Mouse (Mus musculus) MEL (cell line): ENCODE data around the gene Kctd19. TPM values are rescaled to one million over a fixed set of nuclear protein-coding genes. Genes with fewer than 3 reads are reported as not detected.

Experiments
- DNase-seq: peaks from one replicate; pipeline ENCODE4 v3.0.0; 2011; ENCODE audit warnings: low read depth, low spot score
- H3K27ac ChIP-seq: 2 replicates; pipeline ENCODE4 v1.5.1; 2012; ENCODE audit warnings: low read depth, mild to moderate bottlenecking, control low read depth, low read length, moderate library complexity; ENCODE audit not compliant: control insufficient read depth
- H3K27me3 ChIP-seq, 2 experiments: fragments of 150-350 bp in 1 of 2; sonication (generic) in 1 of 2; 2 replicates each; pipeline ENCODE4 v1.6.1; 2012; ENCODE audit warnings: low read length in 2 of 2, mild to moderate bottlenecking in 2 of 2, improper control_type of control experiment in 1 of 2, moderate library complexity in 1 of 2; ENCODE audit not compliant: insufficient read depth in 2 of 2, control insufficient read depth in 1 of 2
- H3K36me3 ChIP-seq, 2 experiments: 2 replicates each; pipeline ENCODE4 v1.6.1; 2012 to 2014; ENCODE audit warnings: low read length in 2 of 2, improper control_type of control experiment in 1 of 2, inconsistent platforms in 1 of 2, mild to moderate bottlenecking in 1 of 2; ENCODE audit not compliant: insufficient read depth in 2 of 2, control insufficient read depth in 1 of 2
- H3K4me1 ChIP-seq, 2 experiments: fragments of 150-350 bp in 1 of 2; sonication (generic) in 1 of 2; 2 replicates each; pipeline ENCODE4 v1.6.1; 2012; ENCODE audit warnings: low read length in 2 of 2, improper control_type of control experiment in 1 of 2, mild to moderate bottlenecking in 1 of 2; ENCODE audit not compliant: insufficient read depth in 2 of 2, control insufficient read depth in 1 of 2
- H3K4me3 ChIP-seq, 2 experiments: fragments of 150-350 bp in 1 of 2; sonication (generic) in 1 of 2; 2 replicates each; pipeline ENCODE4 v1.5.1; 2012; ENCODE audit warnings: low read depth in 2 of 2, low read length in 2 of 2, mild to moderate bottlenecking in 2 of 2, moderate library complexity in 2 of 2, control low read depth in 1 of 2, improper control_type of control experiment in 1 of 2; ENCODE audit not compliant: control insufficient read depth in 1 of 2, insufficient read depth in 1 of 2
- H3K79me2 ChIP-seq: 2 replicates; pipeline ENCODE4 v1.6.1; 2012; ENCODE audit warnings: mild to moderate bottlenecking, low read length, moderate library complexity; ENCODE audit not compliant: control insufficient read depth, poor library complexity, insufficient read depth
- H3K9ac ChIP-seq: 2 replicates; pipeline ENCODE4 v1.6.1; 2012; ENCODE audit warnings: low read depth, mild to moderate bottlenecking, control low read depth, low read length, moderate library complexity; ENCODE audit not compliant: control insufficient read depth, poor library complexity, severe bottlenecking
- H3K9me3 ChIP-seq: fragments of 150-350 bp; sonication (generic); replicated peaks from 2 replicates; pipeline ENCODE4 v1.6.1; 2012; ENCODE audit warnings: mild to moderate bottlenecking, low read length, improper control_type of control experiment, moderate library complexity; ENCODE audit not compliant: insufficient read depth
- BHLHE40 ChIP-seq: IDR thresholded peaks from 2 replicates; pipeline ENCODE4 v1.6.1; 2012; ENCODE audit warnings: low read depth, mild to moderate bottlenecking, inconsistent platforms, low read length, improper control_type of control experiment, borderline replicate concordance
- CTCF ChIP-seq, 3 experiments: IDR thresholded peaks in 2 of 3; conservative IDR thresholded peaks in 1 of 3; 2 replicates each; pipeline ENCODE4 v1.5.1; 2011 to 2012; ENCODE audit warnings: low read length in 3 of 3, low read depth in 2 of 3, mild to moderate bottlenecking in 2 of 3, improper control_type of control experiment in 1 of 3, inconsistent platforms in 1 of 3, mixed read lengths in 1 of 3, moderate library complexity in 1 of 3; ENCODE audit not compliant: control insufficient read depth in 1 of 3, insufficient read depth in 1 of 3, poor library complexity in 1 of 3, severe bottlenecking in 1 of 3
- E2F4 ChIP-seq: IDR thresholded peaks from 2 replicates; pipeline ENCODE4 v1.6.1; 2011; ENCODE audit warnings: low read depth, low read length, improper control_type of control experiment, borderline replicate concordance
- EP300 ChIP-seq, 2 experiments: IDR thresholded peaks; 2 replicates each; pipeline ENCODE4 v1.6.1; 2011; ENCODE audit warnings: improper control_type of control experiment in 2 of 2, low read length in 2 of 2, low read depth in 1 of 2, mild to moderate bottlenecking in 1 of 2
- ETS1 ChIP-seq: IDR thresholded peaks from 2 replicates; pipeline ENCODE4 v1.6.1; 2012; ENCODE audit warnings: low read depth, mild to moderate bottlenecking, inconsistent platforms, low read length, improper control_type of control experiment, moderate library complexity
- MEF2A ChIP-seq: IDR thresholded peaks from 2 replicates; pipeline ENCODE4 v1.6.1; 2014; ENCODE audit warnings: low read depth, mild to moderate bottlenecking, inconsistent platforms, low read length, improper control_type of control experiment; ENCODE audit not compliant: poor library complexity, insufficient replicate concordance, severe bottlenecking; ENCODE audit errors: extremely low read depth
- MXI1 ChIP-seq: IDR thresholded peaks from 2 replicates; pipeline ENCODE4 v1.6.1; 2011; ENCODE audit warnings: mild to moderate bottlenecking, low read depth, low read length, improper control_type of control experiment
- MYB ChIP-seq: IDR thresholded peaks from 2 replicates; pipeline ENCODE4 v1.6.1; 2011; ENCODE audit warnings: mild to moderate bottlenecking, low read depth, low read length, improper control_type of control experiment
- MYC ChIP-seq: IDR thresholded peaks from 2 replicates; pipeline ENCODE4 v1.6.1; 2011; ENCODE audit warnings: low read depth, mild to moderate bottlenecking, low read length, improper control_type of control experiment, moderate library complexity
- POLR2A ChIP-seq, 2 experiments: IDR thresholded peaks; 2 replicates each; pipeline ENCODE4 v1.6.1; 2011 to 2012; ENCODE audit warnings: low read length in 2 of 2, mild to moderate bottlenecking in 2 of 2, control low read depth in 1 of 2, improper control_type of control experiment in 1 of 2, low read depth in 1 of 2, moderate library complexity in 1 of 2; ENCODE audit not compliant: control insufficient read depth in 1 of 2, insufficient read depth in 1 of 2, poor library complexity in 1 of 2
- POLR2AphosphoS5 ChIP-seq: IDR thresholded peaks from 2 replicates; pipeline ENCODE4 v1.6.1; 2012; ENCODE audit warnings: low read depth, borderline replicate concordance, mild to moderate bottlenecking, inconsistent platforms, low read length, moderate library complexity, mixed read lengths
- RAD21 ChIP-seq: IDR thresholded peaks from 2 replicates; pipeline ENCODE4 v1.6.1; 2011; ENCODE audit warnings: mild to moderate bottlenecking, low read depth, low read length, improper control_type of control experiment
- SMC3 ChIP-seq: IDR thresholded peaks from 2 replicates; pipeline ENCODE4 v1.6.1; 2011; ENCODE audit warnings: low read depth, low read length, improper control_type of control experiment
- UBTF ChIP-seq: IDR thresholded peaks from 2 replicates; pipeline ENCODE4 v1.6.1; 2012; ENCODE audit warnings: low read depth, mild to moderate bottlenecking, inconsistent platforms, low read length, improper control_type of control experiment, moderate library complexity, borderline replicate concordance; ENCODE audit not compliant: insufficient read depth
- USF2 ChIP-seq, 2 experiments: IDR thresholded peaks; 2 replicates each; pipeline ENCODE4 v1.6.1; 2011 to 2012; ENCODE audit warnings: improper control_type of control experiment in 2 of 2, low read length in 2 of 2, borderline replicate concordance in 1 of 2, inconsistent platforms in 1 of 2, low read depth in 1 of 2, mild to moderate bottlenecking in 1 of 2; ENCODE audit not compliant: insufficient read depth in 1 of 2
- ZC3H11A ChIP-seq: IDR thresholded peaks from 2 replicates; pipeline ENCODE4 v1.6.1; 2012; ENCODE audit warnings: low read depth, mild to moderate bottlenecking, inconsistent platforms, low read length, improper control_type of control experiment
- polyA plus RNA-seq, 2 experiments: library from polyadenylated mRNA; stranded (reverse) in 1 of 2; unstranded in 1 of 2; fragments of >175 nt in 1 of 2; fragments of >200 nt in 1 of 2; gene quantifications; 2 replicates each; pipeline versions ENCODE4 v1.2.1 to v1.2.4; 2012; ENCODE audit warnings: low replicate concordance in 2 of 2, low read depth in 1 of 2; ENCODE audit not compliant: insufficient read length in 2 of 2, insufficient read depth in 1 of 2, missing spikeins in 1 of 2
- total RNA-seq: library from RNA; depleted of rRNA; stranded (reverse); fragments of 300-350 nt; gene quantifications from 2 replicates; pipeline ENCODE4 v1.2.3, GENCODE M21; 2012

The Kctd19 gene
- total and polyA plus RNA-seq, 3 experiments, result not detected

- Histone ChIP-seq H3K4me1 (no peaks in the 10 kb centered on the region), H3K79me2 (no peaks in the 10 kb centered on the region), H3K27ac (no peak overlapping the region), H3K36me3 (no peaks in the 10 kb centered on the region), H3K4me3 (no peak overlapping the region), H3K9ac (no peak overlapping the region), H3K9me3 (no peaks in the 10 kb centered on the region), H3K27me3 (peaks cover 17 to 27% of the 10 kb centered on the region in 2 experiments)
- TF ChIP-seq POLR2A (IDR thresholded peaks at IDR 0.05; ENCODE audit: control insufficient read depth in 1 of 2, insufficient read depth in 1 of 2, low read depth in 1 of 2, low read length in 2 of 2, poor library complexity in 1 of 2) (no peak), MXI1 (no peak), POLR2AphosphoS5 (no peak), SMC3 (peak; percentile 73), EP300 (IDR thresholded peaks at IDR 0.05; ENCODE audit: low read depth in 1 of 2, low read length in 2 of 2) (no peak), ZC3H11A (peak; percentile 55; the same call in 1 of the 2 replicates), USF2 (IDR thresholded peaks at IDR 0.05; ENCODE audit: borderline replicate concordance in 1 of 2, insufficient read depth in 1 of 2, low read depth in 1 of 2, low read length in 2 of 2) (no peak), MYB (no peak), E2F4 (no peak), RAD21 (peak; percentile 68), BHLHE40 (no peak), ETS1 (no peak), CTCF (IDR thresholded peaks at IDR 0.05 in 2 of 3, conservative IDR thresholded peaks at IDR 0.05 in 1 of 3; ENCODE audit: control insufficient read depth in 1 of 3, insufficient read depth in 1 of 3, low read depth in 2 of 3, low read length in 3 of 3, poor library complexity in 1 of 3, severe bottlenecking in 1 of 3) (peak; percentile 59 to 74 (median 73))
- peak; percentile 86 for DNase-seq
Measured at GRCm38 (mm10) chr8:105438865-105439264, 25.6 kb upstream of the Kctd19 start.

- DNase-seq, result no peak
- Histone ChIP-seq H3K9ac (no peak overlapping the region), H3K9me3 (no peaks in the 10 kb centered on the region), H3K27me3 (peaks cover 19 to 35% of the 10 kb centered on the region in 2 experiments), H3K79me2 (no peaks in the 10 kb centered on the region), H3K27ac (no peak overlapping the region), H3K36me3 (no peaks in the 10 kb centered on the region), H3K4me1 (no peaks in the 10 kb centered on the region), H3K4me3 (no peak overlapping the region)
- no peak for TF ChIP-seq MEF2A
Measured at GRCm38 (mm10) chr8:105437078-105437748, 23.9 kb upstream of the Kctd19 start.

- Histone ChIP-seq H3K79me2 (no peaks in the 10 kb centered on the region), H3K27ac (no peak overlapping the region), H3K9me3 (no peaks in the 10 kb centered on the region), H3K4me3 (no peak overlapping the region), H3K36me3 (no peaks in the 10 kb centered on the region), H3K4me1 (no peaks in the 10 kb centered on the region), H3K27me3 (peaks cover 22 to 41% of the 10 kb centered on the region in 2 experiments), H3K9ac (no peak overlapping the region)
- DNase-seq, result no peak
- TF ChIP-seq MYC, result no peak
- TF ChIP-seq UBTF, result no peak
- TF ChIP-seq POLR2AphosphoS5, result no peak
Measured at GRCm38 (mm10) chr8:105436218-105436617, 22.9 kb upstream of the Kctd19 start.
